Mouse (Mus musculus) c-Kit-negative CD71-positive TER-119-positive erythroid progenitor cells, embryonic 14.5 days (primary cell): ENCODE results near the gene Tspan17.

Source experiments
- DNase-seq: peaks from one replicate; pipeline ENCODE4 v3.0.0-alpha.2; 2013; ENCODE audit warnings: low read depth, low spot score

The Tspan17 gene

DNA sequence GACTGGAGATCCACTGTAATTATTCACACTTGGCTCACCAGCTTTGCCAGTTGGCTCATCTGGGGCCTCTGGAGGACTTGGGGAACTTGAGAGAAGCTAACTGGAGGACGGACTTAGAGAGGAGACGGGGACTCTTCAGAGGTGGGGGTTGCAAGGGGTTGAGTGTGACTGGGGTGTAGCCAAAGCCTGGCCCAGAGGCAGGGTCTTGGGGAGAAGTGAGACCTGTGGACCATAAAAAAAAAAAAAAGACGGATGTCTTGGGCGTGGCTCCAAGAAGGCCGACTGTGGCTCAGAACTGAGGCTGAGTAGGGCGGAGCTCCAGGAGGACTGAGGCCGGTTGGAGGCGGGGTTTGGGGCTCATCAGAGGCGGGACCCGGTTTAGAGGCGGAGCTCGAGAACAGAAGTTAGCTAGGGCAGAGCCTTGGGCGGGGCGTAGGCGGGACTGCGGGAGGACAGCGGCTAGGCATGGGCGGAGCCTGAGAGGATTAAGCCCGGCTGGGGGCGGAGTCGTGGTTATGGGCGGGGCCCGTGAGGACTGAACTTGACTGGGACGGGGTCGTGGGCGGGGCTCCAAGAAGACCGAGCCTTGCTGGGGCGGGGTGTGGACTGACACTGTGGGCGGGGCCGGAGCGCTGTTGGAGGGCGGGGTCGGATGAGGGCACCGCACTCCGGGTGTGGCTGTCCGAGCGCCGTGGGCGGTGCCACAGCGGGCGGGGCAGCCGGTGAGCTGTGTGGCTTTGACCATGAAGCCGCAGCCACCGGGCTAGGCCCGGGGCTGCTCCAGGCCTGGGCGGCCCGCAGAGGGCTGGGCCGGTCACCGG is at the start of gene Tspan17:
Gene Tspan17 (plus strand): TSS at position 638 of the 821 bp plus-strand sequence.
- DNase-seq, result peak; percentile 59

DNA sequence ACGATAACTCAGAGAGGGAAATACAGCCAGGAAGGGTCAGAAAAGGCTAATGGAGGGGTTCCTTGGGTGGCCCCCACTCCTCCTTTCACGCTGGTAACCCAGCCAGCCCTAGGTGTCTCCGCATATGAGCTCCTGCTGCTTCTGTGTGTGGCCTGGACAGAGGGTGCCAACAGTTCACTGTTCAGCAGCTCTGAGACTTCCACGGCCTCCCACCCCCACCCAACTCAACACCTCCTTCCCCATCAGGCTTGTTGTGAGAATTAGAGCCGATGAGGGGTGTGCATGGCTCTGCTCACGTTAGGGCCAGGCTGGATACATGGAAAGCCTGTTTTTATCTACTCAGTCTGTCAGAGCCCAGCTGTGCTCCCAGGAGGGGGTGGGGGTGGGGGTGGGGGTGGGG is 43.1 kb upstream of the Tspan17 start:
- DNase-seq, result no peak

DNA sequence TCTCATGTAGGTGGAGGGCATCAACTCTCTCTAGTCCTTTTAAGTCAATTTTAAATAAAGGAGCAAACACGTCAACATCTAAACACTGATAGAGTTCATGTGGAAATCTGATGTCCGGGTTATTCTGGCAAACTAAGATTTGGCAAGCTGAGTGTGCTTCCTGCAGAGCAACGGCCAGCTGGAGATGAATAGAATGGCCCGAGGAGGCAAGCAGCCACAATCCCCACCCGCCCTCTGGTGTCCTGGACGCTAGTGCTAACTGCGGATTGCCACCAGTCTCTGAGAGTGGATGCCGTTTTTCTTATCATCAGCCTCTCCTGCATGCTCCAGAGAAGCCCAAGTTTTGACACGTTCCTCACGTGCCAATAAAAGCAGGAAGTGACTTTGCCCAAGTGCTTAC is 42.3 kb upstream of the Tspan17 start:
- DNase-seq, result no peak

DNA sequence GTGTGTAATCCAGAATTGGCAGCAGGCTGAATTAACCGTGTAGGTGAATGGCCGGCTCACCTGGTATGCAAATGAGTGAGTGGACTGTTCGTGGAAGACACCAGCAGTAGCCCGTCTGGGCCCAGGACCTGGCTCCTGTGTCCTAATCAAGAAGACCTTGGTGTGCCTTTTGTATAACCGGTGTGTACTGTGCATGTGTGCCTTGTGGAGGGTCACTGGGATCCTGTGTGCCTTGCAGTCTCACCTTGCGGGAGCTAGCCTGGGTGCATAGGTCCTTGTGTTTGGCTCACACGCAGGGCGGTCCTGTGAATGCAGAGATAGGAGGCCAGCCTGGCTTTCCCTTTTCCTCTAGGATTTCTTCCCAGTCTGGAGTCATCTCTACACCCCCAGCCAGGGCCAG is 41.0 kb upstream of the Tspan17 start:
- DNase-seq, result no peak

DNA sequence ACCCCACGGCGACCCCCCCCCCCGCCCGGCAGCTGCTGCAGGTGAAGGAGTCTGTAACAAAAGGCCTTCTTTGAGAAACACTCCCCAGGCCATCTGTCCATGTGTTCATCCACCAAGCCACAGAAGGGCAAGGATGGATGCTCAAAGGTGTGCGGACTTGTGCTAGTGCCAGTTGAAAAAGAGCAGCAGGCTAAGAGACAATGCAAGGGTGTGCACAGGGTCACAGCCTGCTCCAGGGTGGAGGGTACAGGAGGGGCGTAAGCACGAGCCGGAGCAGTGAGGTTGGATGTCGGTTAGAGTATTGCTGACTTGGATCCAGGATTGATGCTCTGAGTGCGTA is 40.5 kb upstream of the Tspan17 start:
- DNase-seq, result no peak

DNA sequence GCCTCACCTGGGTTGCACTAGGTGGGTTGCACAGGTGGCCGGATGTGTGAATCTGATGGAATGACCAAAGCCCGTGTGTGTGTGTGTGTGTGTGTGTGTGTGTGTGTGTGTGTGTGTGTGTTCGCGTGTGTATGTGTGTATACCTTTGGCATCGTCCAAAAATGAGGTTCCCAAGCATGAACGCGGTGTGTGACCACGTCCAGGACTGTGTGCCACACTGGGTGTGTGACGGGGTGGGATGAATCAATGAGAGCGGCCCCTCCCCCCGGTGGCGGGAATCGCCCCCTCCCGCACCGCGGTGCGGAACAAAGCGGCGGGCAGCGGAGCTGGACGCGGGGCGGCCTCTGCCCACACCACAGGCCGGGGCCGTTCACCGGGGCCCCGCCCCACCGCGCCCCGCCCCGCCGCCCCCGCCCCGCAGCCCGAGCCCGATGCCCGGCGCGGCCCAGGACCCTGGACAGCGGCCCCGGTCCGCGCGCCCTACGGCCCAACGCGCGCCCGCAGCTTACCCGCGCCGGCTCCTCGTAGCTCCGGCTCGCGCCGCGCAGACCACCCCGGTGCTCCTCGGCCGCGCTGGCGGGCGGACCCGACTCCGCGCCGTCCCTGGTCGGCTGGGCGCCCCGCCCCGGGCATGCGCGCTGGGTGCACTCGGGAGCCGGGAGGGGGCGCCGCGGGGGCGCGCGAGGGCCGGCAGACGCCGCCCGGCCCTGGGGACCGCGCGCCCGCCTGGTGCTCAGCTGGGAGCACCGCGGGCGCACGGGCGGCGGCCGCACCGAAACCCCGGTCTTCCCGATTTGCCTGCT is 39.9 kb upstream of the Tspan17 start:
- no peak for DNase-seq

DNA sequence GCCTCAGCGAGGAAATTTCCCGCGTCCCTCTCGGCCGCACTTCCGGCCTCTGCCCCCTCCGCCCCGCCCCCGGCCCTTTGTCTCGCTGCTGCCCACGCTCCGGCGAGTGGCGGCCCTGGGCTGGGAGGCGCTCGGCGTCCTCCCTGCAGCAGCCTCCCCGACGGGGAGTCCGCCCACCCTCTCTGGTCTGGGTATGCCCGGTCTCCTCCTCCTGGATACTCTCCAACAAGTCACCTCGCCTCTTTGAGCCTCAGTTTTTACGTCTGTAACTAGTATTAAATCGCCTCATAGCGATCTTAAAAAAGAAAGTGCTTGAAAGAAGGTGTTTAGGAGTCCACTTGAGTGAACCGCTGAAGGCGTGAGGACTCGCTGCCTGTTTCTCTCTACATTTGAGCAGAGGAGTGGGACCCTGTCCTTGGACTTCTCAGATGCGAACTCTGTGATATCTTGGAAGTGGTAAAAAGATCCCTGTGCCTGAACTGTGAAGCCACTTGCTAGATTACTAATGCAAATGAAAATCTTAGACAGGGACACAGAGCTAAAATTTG is 39.2 kb upstream of the Tspan17 start, which contains the start of gene Gprin1:
Gene Gprin1 (minus strand): TSS at position 11 of the 548 bp plus-strand sequence.
- DNase-seq, result no peak

DNA sequence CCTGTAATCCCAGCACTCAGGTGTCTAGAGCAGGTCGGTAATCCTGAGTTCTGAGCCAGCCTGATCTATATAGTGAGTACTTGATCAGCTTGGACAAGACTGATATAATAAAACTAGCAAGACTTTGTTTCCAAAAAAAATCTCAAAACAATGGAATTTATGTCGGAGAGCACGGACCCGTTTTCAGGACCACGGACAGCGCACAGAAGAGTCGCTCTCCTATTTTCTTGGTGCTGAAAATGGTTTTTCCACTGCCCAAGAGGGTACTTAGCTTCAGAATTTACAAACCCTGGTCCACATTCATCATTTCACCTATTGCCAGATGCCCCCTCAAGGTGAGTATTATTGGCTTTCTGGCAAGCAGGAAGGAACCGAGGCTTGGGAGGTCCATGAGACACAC is 38.5 kb upstream of the Tspan17 start:
- no peak for DNase-seq

DNA sequence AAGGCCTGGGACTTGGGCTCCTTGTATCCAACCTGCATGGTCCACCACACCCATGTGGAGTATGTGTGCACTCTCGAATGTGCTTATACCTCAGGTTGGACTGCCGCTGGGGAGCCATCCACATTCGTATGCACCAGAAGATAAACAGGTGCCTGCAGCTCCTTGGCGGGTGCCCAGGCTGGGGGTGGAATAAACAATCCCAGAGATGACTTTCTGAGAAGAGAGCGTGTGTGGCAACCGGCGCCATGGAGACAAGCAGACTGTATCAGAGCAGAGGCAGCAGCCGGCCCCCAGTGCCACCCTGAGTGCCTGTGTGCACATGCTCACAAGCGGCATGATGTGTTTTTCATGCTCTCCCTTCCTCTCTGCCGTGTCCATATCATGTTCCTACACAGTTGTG is 36.5 kb upstream of the Tspan17 start:
- DNase-seq, result no peak

DNA sequence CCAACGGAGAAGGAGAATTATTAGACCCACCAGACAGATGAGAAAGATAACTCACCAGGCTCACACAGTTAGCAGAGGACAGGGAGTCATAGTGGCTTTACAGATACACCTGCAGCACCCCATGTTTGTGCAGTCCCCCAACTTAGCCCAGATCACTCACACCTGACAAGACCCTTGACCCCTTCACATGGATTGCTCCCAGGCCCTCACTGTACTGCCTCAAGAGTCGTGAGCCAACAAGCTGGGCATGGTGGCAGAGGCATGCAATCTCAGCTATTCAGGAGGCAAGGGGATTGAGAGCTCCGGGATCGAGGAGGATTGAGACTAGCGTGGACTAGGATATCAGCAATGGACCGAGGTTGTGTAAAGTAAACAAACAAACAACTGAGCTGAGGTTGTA is 35.4 kb upstream of the Tspan17 start:
- no peak for DNase-seq

DNA sequence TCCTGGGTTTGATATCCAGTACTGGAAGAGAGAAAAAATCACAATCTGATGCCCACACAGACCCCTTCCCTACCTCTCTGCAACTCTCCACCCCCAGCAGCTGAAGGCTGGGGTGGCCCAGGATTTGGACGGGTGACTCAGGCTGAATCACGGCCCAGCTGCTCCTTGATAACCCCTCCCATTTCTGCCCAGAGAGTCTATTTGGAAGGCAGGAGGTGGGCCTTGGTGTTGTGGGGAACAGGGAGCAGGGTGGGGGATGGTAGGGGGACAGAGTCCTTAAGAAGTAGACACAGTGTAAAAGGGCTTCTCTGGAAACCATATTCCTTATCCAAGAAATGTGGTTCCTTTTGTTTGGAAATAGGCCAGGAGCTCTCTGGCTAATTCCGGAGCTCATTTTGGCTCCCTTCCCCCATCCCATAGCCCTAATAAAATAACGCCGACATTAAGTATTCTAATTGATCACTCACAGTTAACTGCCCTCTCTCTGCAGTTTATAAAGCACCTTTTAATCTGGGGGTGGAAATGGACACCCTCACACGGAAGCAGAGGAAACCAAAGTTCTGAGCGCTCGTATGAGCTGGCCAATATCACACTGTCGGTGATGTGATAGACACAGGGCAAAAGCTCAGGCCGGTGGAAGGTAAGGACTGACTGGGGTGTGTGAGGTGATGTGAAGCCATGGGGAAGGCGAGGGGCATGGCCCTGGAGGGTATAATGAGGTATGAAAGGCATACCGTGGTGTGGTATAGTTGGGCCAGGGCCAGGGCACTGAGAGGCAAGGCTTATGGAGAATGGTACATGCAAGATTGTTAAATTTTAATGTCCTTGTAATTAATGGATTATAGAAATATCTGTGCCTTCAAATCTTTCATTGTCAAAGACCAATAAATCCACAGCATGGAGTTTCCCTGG is 34.8 kb upstream of the Tspan17 start:
- DNase-seq, result no peak

DNA sequence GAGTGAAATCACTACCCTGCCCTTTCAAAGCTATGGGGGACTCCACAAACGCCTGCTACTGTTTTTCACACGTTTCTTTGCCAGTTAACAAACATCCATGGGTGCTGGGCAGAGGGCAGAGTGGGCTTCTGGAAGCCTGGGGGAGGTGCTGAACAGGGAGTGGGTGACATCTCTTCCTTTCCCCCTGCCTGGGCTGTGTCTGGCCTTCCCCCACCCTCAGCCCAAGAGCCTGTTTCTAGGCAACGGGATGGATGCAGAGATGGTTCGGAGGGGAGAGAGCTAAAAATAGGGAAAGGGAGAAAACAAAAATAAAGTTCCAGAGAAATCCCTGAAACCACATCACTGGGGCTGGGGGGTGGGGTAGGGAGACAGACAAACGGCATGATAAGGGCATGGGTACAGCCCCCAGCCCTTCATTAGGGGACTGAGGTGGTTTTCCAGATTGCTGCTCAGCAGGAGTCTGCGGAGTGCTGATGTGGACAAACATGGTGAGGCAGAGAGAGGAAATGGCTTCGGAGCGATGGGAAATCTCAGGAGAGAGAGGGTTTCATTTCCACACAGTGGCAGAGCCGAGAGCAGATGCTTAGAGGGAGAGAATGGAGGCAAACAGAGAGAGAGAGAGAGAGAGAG is 33.9 kb upstream of the Tspan17 start:
- DNase-seq, result no peak

DNA sequence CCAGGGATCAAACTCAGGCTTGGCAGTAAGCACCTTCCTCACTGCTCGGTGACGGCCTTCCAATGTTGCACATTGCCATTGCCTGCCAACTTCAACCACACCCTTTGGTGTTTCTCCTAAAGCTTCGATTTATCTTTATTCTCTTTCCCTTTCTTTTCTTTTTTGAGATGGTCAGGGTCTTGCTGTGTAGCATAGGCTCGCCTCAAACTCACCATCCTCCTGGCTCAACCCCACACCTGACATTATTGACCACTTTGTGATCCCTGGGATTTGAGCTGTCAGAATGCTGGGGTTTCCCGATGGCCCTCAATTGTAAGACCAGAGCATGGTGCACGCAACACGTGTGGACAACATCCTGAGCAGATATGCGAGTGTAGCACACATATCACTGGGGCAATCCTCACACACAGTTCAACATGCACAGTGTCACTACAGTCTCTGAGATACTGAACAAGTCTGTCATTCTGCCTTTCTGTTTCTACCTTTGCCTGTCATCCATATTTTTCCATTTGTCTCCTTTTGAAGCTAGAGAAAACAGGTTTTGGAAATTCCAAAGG is 32.9 kb upstream of the Tspan17 start:
- no peak for DNase-seq

DNA sequence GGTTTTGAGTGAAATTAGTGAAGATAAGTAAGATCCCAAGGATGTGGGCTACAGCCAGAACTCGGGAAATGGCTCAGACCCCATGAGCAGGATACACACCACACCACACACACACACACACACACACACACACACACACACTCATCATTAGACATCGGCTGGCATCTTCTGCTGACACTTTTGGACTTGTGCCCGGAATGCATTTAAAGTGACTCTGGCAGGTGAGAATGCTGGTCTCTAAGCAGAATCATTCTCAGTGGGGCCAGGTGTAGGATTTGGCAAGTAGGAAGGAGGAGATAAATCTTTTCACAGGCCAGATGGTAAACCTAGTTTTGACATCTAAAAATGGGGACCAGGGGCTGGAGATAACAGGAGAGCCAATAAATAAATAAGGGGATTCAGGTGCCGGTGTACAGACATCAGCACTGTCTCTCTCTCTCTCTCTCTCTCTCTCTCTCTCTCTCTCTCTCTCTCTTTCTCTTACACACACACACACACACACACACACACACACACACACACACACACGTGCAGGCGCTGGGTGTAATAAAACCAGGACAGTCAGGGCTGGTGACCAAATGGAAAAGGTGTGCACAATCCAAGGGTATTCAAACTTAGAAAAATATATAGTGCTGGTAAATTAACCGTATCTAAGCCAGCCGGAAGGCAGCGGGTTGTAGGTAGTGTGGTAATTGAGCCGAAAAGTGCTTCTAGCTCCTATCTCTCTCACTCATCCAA is 31.9 kb upstream of the Tspan17 start:
- no peak for DNase-seq

DNA sequence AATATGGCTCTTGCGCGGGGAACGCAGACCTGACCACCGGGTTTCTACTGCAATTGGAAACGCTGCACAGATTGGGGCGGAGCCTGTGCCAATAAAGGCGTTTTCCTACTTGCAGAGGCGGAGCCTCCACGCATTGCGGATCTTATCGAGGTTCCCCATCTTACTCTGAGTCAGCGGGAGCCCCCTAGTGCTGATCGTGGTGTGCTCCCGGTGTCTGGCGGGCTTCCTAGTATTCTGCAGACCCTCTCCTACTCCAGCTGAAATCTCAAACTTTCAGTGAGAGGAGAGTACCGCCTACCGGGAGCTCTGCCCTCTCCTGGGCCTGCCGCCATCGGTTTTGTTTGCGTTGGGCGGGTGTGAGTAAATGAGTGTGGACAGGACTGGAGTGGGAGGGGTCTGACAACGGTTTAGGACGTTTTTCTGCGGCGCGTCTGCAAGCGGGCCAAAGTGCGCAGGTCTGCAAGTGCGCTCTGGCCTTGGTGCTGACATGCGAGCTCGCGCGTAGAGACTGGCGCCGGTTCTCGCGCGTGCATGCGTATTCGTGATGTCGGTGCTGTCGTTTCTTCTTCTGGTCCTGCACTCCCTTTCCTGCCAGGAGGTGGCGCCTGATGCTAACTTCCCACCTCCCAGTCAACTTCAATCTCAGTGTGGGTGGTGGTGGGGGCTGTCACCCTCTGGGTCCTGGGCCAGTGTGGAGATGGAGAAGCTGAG is 31.0 kb upstream of the Tspan17 start:
- no peak for DNase-seq

DNA sequence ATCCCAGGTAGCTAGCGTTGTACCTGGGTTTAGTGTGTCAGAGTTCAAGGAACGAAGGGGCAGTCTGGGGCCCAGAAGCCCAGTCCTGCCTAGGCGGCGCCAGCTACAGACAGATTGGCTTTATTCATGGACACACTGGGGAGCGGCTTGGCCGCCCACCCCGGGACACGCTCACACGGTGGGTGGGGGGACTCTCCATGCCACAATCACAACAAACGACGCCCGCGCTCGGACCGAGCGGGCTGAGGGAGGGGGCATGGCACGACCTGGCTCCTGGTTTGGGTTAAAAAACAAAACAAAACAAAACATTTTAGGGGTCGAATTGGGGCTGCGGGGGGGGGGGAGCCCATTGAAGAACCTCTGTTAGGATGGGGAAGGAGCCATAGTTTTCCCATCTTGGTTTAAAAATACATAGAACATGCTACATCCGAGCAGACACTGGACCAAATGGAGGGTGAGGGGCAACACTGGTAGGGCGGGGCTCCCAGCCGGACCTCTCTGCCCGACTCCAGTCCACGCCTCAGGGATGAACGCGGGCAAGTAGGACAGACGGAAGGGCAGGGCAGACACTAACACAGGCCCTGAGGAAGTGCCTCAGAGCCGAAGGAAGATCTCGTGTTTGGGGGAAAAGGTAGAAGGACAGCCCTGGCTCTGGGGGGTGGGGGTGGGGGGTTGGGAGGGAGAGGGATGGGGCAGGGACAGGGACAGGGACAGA is 30.3 kb upstream of the Tspan17 start:
- no peak for DNase-seq

DNA sequence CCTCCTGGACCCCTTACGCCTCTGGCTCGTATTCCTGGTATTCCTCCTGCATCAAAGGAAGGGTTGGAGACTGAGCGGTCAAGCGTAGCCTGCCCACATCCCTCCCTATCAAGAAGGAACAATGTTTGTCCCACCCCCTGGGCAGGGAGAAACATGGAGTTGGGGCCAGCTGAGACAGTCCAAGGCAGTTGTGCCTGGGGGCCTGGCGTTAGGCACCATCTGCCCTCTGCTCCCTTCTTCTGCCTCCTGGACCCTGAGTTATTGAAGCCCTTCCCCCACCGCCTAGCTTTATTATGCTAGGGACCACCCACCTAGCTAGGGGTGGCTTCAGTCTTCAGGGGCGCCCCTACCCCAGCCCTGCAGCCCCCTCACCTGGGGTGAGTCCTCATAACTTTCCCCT is 29.7 kb upstream of the Tspan17 start:
- no peak for DNase-seq

DNA sequence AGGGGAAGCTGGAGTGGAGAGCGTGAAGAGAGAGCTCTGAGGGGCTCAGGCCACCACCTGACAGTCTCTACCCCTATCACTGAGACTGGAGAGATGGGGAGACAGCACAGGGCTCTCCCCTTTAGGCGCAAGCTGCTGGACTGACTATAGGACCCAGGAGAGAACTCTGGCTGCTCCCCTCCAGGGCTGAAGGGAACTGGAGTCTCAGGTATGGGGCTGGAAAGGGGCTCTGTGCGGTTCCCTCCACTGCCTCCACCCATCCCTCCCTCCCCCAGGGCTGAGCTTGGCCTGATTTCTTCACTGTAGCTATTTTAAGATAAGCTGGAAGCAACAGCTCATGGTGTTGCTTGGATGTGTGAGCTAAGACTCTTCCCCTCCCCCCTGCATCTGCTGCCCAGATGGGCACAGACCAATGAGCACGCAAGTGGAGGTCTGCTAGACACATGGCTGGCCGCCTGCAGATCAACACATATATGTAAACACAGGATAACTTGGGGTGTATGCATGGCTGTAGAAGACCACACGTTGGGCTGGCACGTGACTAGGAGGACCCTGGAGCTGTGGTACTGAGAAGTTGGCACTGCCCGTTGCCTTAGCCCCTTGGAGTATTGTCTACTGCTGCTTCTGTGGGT is 28.9 kb upstream of the Tspan17 start:
- no peak for DNase-seq
